Mouse (Mus musculus): ENCODE measurements at regions not wholly inside any gene's neighbourhood (a gene's known extent, or its start where the extent isn't known, plus 50 kb on each side); places are given as distances from the start of the nearest gene placed in this dataset.

- TF ChIP-seq CTCF (IDR thresholded peaks at IDR 0.05; ENCODE audit: borderline replicate concordance, extremely low read depth, insufficient read depth, insufficient read length) (no peak), POLR2A (IDR thresholded peaks at IDR 0.05; ENCODE audit: borderline replicate concordance, extremely low read depth, insufficient read depth, insufficient read length, poor library complexity, severe bottlenecking) (no peak)
These were observed 143.2 kb downstream of the Chst1 start for GRCm38 (mm10) chr2:92742671-92743070.

Measured in brain, embryonic 14.5 days (tissue).